ENCODE assay signal across 8 mouse cellular contexts in genomic region chr9:51990828-51991227, GRCm38 (mm10). TPM values are rescaled to one million over a fixed set of nuclear protein-coding genes. Genes with fewer than 3 reads are reported as not detected.
DNase-seq lines count a peak whose midpoint lies in the region; ATAC-seq and TF ChIP-seq lines count a peak whose summit lies in the region.

No protein-coding gene starts in this region.

- no peaks in the 10 kb centered on the region for H3K27me3 ChIP-seq in heart, postnatal 0 days (ENCODE audit: control insufficient read depth, insufficient read depth, low read length)
- no peaks in the 10 kb centered on the region for H3K27me3 ChIP-seq in stomach, postnatal 0 days (ENCODE audit: control insufficient read depth, insufficient read depth, low read length)

- peaks cover 3% of the 10 kb centered on the region; the same call in 1 of the 2 replicates for H3K4me1 ChIP-seq in heart, postnatal 0 days (ENCODE audit: control insufficient read depth, insufficient read depth)
- H3K4me1 ChIP-seq in lung, adult 2 months (ENCODE audit: control insufficient read depth, insufficient read depth, low read length) = no peaks in the 10 kb centered on the region; the same call in 1 of the 2 replicates
- no peaks in the 10 kb centered on the region for H3K4me1 ChIP-seq in stomach, postnatal 0 days (replicated peaks; ENCODE audit: control insufficient read depth, insufficient read depth)

- TF ChIP-seq POLR2A in lung, adult 2 months (IDR thresholded peaks at IDR 0.05; ENCODE audit: borderline replicate concordance, extremely low read depth, low read depth, low read length) = no peak

- TF ChIP-seq EP300 in heart, postnatal 0 days (IDR thresholded peaks at IDR 0.05; ENCODE audit: low read depth) = no peak
- no peak for TF ChIP-seq EP300 in stomach, postnatal 0 days (optimal IDR thresholded peaks at IDR 0.05)

- 0 out of 2 replicates have a peak, but pooled peaks cover 6% of the 10 kb centered on the region for H3K9me3 ChIP-seq in heart, postnatal 0 days (replicated peaks; ENCODE audit: control insufficient read depth, low read length)
- no peaks in the 10 kb centered on the region for H3K9me3 ChIP-seq in stomach, postnatal 0 days (ENCODE audit: control insufficient read depth, low read length)

- TF ChIP-seq CTCF in heart, postnatal 0 days (IDR thresholded peaks at IDR 0.05; ENCODE audit: low read depth) = peak; percentile 59
- TF ChIP-seq CTCF in lung, adult 2 months (IDR thresholded peaks at IDR 0.05; ENCODE audit: insufficient read depth, low read length) = peak; percentile 39
- TF ChIP-seq CTCF in stomach, postnatal 0 days (IDR thresholded peaks at IDR 0.05; ENCODE audit: low read depth) = peak; percentile 69

- ATAC-seq in heart, postnatal 0 days (ENCODE audit: insufficient read depth, low read depth) = no peak
- ATAC-seq in stomach, postnatal 0 days (ENCODE audit: low FRiP score, low TSS enrichment) = no peak; the same call in 1 of the 2 replicates

- DNase-seq in gastrocnemius, adult 18-20 months (ENCODE audit: low spot score) = peak; percentile 12
- DNase-seq in gastrocnemius, postnatal 25 days = no peak
- DNase-seq in 416B (ENCODE audit: low read depth) = peak; percentile 80
- peak; percentile 83 for DNase-seq in adrenal gland, postnatal 14 days
- DNase-seq in heart, postnatal 0 days (ENCODE audit: low spot score) = no peak
- DNase-seq in lung, adult 2 months = peak; percentile 65
- peak; percentile 49 for DNase-seq in stomach, postnatal 0 days (ENCODE audit: low spot score)
- no peak for DNase-seq in cerebellum, adult 9-11 months

- H3K4me3 ChIP-seq in heart, postnatal 0 days (ENCODE audit: low read depth, low read length) = no peak overlapping the region
- no peak overlapping the region for H3K4me3 ChIP-seq in lung, adult 2 months (replicated peaks; ENCODE audit: extremely low read depth, low read depth, low read length)
- H3K4me3 ChIP-seq in stomach, postnatal 0 days (ENCODE audit: low read depth, low read length) = no peak overlapping the region

- no peak overlapping the region for H3K27ac ChIP-seq in heart, postnatal 0 days (ENCODE audit: low read depth)
- H3K27ac ChIP-seq in stomach, postnatal 0 days (replicated peaks) = no peak overlapping the region

- 31% methylated on average over 2 of the region's 2 CpGs for WGBS in heart, postnatal 0 days
- WGBS in lung, adult 2 months = 10% methylated on average over 2 of the region's 2 CpGs
- 15% methylated on average over 2 of the region's 2 CpGs for WGBS in stomach, postnatal 0 days

- H3K36me3 ChIP-seq in heart, postnatal 0 days (replicated peaks; ENCODE audit: control insufficient read depth, insufficient read depth, low read length) = no peaks in the 10 kb centered on the region
- H3K36me3 ChIP-seq in stomach, postnatal 0 days (ENCODE audit: control insufficient read depth, insufficient read depth, low read length) = no peaks in the 10 kb centered on the region

- no peak overlapping the region for H3K9ac ChIP-seq in heart, postnatal 0 days (replicated peaks; ENCODE audit: low read depth, low read length)
- no peak overlapping the region for H3K9ac ChIP-seq in stomach, postnatal 0 days (ENCODE audit: low read length)

- no peak overlapping the region for H3K4me2 ChIP-seq in heart, postnatal 0 days (ENCODE audit: low read depth, low read length)
- H3K4me2 ChIP-seq in stomach, postnatal 0 days (replicated peaks; ENCODE audit: low read depth) = no peak overlapping the region

RNA-seq across cellular contexts. Expression of gene Fdx1, which starts 27.5 kb away (rescaled TPM):
- 10 to 100 TPM; 34.0 to 49.2 TPM for total RNA-seq in gastrocnemius, adult 18-20 months (2021)
- total RNA-seq in gastrocnemius, postnatal 25 days (2021) = 10 to 100 TPM; 42.1 to 48.2 TPM
- 2,022 and 2,175 TPM in 2 replicates for total RNA-seq in adrenal gland, postnatal 14 days (2021)
- 56.1 and 89.3 TPM in 2 replicates for total RNA-seq in heart, postnatal 0 days (2014; rRNA removed; ENCODE audit: low replicate concordance)
- 183 and 200 TPM in 2 replicates for polyA plus RNA-seq in heart, postnatal 0 days (2015; fragmentation: Nextera tagmentation; extraction: Ambion mirVana)
- polyA plus RNA-seq in lung, adult 2 months (2012; rRNA removed) = 106 and 178 TPM in 2 replicates
- 143 TPM in 2 replicates for polyA plus RNA-seq in stomach, postnatal 0 days (2015; fragmentation: Nextera tagmentation; extraction: Ambion mirVana)

RNA-seq across cellular contexts. Expression of gene Rdx, which starts 56.1 kb away (rescaled TPM):
- total RNA-seq in gastrocnemius, adult 18-20 months (2021) = 100 to 1,000 TPM; 119 TPM
- 100 to 1,000 TPM; 101 to 109 TPM for total RNA-seq in gastrocnemius, postnatal 25 days (2021)
- total RNA-seq in adrenal gland, postnatal 14 days (2021) = 122 and 131 TPM in 2 replicates
- total RNA-seq in heart, postnatal 0 days (2014; rRNA removed; ENCODE audit: low replicate concordance) = 105 and 118 TPM in 2 replicates
- polyA plus RNA-seq in heart, postnatal 0 days (2015; fragmentation: Nextera tagmentation; extraction: Ambion mirVana) = 102 and 103 TPM in 2 replicates
- polyA plus RNA-seq in lung, adult 2 months (2012; rRNA removed) = 22.0 and 41.7 TPM in 2 replicates
- 40.9 and 52.7 TPM in 2 replicates for polyA plus RNA-seq in stomach, postnatal 0 days (2015; fragmentation: Nextera tagmentation; extraction: Ambion mirVana)

Comparison
In these comparisons a context has a peak if more than half of its experiments do, and no peak if none do; other contexts are left out.
1. DNase-seq: peak in gastrocnemius, adult 18-20 months (single experiment), 416B (single experiment), adrenal gland, postnatal 14 days (single experiment), lung, adult 2 months (single experiment) and stomach, postnatal 0 days (single experiment); none in gastrocnemius, postnatal 25 days (single experiment), heart, postnatal 0 days (single experiment) and cerebellum, adult 9-11 months (single experiment).
2. RNA of gene Fdx1, which starts 27.5 kb away (total RNA-seq): 2,022 to 2,175 TPM in adrenal gland, postnatal 14 days; 56.1 to 89.3 TPM in heart, postnatal 0 days, 34.0 to 49.2 TPM in gastrocnemius, adult 18-20 months and 42.1 to 48.2 TPM in gastrocnemius, postnatal 25 days; every median in the first group is over 10 times any median in the second.
3. Peak in every context shown above with its lines, with median percentiles within 50 percentile points of each other: CTCF ChIP-seq.